Mouse (Mus musculus): ENCODE data around the gene Incenp.

DNA sequence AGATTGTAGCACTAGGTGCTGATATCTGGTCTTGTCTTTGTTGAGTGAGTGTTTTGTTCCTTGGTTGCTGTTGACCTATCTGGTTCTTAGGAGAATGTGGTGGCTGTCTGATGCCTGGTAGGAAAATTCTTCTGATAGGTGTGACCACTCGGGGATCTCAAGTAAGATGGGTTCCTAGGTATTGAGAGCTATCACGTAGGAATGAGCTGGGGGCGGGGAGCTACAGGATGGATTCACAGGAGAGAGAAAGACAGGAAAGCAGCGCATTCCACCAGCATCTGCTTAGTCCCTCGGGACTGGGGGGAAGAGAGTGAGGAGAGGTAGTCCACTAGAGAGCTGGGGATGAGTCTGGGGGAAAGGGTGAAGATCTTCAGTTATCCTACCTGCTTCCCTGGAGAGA lies 10.0 kb upstream of the Incenp start:
- TF ChIP-seq CTCF (conservative IDR thresholded peaks at IDR 0.05; ENCODE audit: insufficient read depth, insufficient read length, low read depth, low read length) (no peak), POLR2A (IDR thresholded peaks at IDR 0.05; ENCODE audit: low read depth, low read length) (no peak)
